Mouse (Mus musculus): ENCODE data around the gene Cpped1.

GRCm38 (mm10) chr16:11772318-11772717, 136.9 kb downstream of the Cpped1 start:
- no peak for TF ChIP-seq CTCF (conservative IDR thresholded peaks at IDR 0.05; ENCODE audit: low read length)
- TF ChIP-seq NANOG (IDR thresholded peaks at IDR 0.05; ENCODE audit: borderline replicate concordance, low read length): no peak

Measured in E14TG2a.4 (cell line).